Mouse (Mus musculus) cerebellum, adult 8-10 months (tissue): ENCODE data around the gene Ehhadh.

Experiments used
- DNase-seq: peaks from one replicate; pipeline ENCODE4 v3.0.0; 2022

Ehhadh gene

DNA sequence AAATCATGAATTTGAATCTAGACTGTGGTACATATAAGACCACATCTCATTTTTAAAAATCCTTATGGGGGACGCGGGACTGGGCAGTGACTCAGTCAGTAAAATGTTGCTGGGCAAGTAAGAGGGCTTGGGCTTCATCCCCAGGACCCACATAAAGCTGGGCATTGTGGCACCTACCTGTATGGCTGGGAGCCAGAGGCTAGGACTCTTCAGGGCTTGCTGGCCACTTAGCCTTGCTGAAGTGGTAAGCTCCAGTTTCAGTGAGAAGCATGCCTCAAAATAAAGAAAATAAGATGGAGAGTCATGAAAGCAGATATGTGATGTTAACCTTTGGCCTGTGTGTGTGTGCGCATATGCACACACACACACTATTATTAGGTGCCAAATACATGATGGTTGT lies 60.2 kb downstream of the Ehhadh start:
- DNase-seq = no peak

DNA sequence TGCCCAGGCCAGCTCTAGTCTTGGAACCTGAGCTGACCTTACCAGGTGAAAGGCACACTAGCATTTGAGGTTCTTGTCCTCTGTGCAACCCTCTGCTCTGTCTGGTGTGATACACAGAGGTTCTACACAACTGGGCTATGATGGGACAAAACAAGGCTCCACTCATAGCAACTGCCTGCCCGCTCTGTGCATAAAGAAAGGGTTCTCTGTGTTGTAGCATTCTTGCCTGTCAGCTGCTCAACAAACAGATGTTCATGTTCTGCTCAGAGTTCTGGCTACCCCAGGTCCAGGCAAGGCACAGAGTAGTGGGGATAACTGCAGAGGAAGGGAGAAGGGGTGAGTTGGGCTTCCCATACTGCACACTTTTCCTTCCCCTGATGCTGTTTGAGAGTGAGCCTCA lies 63.3 kb downstream of the Ehhadh start:
- DNase-seq = no peak

GRCm38 (mm10) chr16:21719770-21720169 lies 67.8 kb downstream of the Ehhadh start:
- DNase-seq = no peak

DNA sequence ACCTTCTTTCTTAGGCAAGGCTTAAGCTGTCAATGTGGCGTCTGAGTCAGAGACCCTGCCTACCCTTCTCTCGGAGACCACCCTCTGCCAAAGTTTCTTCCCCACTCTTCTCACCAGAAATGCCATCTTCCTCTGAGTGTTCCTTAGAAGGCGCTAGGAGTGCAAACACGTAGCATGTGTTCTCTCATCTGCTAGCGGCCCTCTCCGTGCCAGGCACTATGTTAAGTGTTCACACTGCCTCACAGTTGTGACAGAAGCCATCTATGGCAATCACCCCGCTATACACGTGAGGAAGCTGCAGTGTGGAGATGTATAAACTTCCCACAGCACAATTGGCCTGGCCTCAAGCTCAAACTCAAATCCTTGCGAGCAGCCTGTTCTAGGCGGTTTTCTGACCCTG lies 73.1 kb downstream of the Ehhadh start:
- no peak for DNase-seq
